Mouse (Mus musculus): ENCODE measurements at regions not wholly inside any gene's neighbourhood (a gene's known extent, or its start where the extent isn't known, plus 50 kb on each side); places are given as distances from the start of the nearest gene placed in this dataset.

- DNase-seq (ENCODE audit: low spot score) = no peak
Observed at GRCm38 (mm10) chr11:63396386-63396785, 267.6 kb downstream of the Pmp22 start.

GRCm38 (mm10) chr11:63402741-63403140 lies 274.0 kb downstream of the Pmp22 start:
- no peak for DNase-seq (ENCODE audit: low spot score)

- DNase-seq (ENCODE audit: low spot score) = peak; percentile 57
Observed at GRCm38 (mm10) chr11:63404719-63405118, 275.9 kb downstream of the Pmp22 start.

DNA sequence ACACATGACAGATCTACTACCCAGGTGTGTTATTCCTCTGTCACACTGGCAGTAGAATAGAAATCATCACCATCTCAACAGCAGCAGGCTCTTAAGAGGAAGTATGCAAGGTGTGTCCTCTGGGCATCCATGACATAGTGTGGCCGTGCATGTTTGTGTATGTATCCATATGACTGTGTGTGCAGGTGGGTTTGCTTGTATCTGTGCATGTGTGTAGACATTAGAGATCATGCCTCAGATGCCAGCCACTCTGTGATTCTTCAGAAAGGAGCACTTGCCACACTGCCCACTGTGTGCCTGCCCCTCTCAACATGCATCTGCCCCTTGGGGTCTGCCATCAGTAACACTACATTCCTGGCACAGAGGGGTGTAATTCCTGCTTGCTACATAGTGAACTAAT lies 280.6 kb downstream of the Pmp22 start:
- no peak for DNase-seq (ENCODE audit: low spot score)

- no peak for DNase-seq (ENCODE audit: low spot score)
Observed at GRCm38 (mm10) chr11:63410921-63411320, 282.1 kb downstream of the Pmp22 start.

GRCm38 (mm10) chr11:63412364-63412991 lies 283.7 kb downstream of the Pmp22 start:
- no peak for DNase-seq (ENCODE audit: low spot score)

DNA sequence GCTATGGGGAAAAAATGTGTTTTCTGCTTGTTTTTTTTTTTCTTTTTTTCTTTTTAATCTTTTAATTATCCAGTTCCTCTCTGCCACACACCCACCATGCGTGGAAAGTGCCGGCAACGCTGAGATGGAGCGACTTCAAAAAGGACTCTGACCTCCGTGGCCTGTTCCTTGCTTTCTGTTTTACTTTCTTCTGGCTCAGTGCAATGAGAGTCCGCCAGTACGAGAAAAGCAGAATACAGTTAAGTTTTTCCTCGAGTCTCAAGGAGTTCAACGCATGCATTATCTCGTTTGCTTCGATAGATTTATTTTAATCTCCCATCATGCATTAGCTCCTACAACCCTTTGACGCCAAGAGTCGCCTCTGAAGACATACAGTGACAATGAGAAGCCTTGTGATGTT lies 284.3 kb downstream of the Pmp22 start:
- no peak for DNase-seq (ENCODE audit: low spot score)

GRCm38 (mm10) chr11:63413621-63414020 lies 284.8 kb downstream of the Pmp22 start:
- no peak for DNase-seq (ENCODE audit: low spot score)

DNA sequence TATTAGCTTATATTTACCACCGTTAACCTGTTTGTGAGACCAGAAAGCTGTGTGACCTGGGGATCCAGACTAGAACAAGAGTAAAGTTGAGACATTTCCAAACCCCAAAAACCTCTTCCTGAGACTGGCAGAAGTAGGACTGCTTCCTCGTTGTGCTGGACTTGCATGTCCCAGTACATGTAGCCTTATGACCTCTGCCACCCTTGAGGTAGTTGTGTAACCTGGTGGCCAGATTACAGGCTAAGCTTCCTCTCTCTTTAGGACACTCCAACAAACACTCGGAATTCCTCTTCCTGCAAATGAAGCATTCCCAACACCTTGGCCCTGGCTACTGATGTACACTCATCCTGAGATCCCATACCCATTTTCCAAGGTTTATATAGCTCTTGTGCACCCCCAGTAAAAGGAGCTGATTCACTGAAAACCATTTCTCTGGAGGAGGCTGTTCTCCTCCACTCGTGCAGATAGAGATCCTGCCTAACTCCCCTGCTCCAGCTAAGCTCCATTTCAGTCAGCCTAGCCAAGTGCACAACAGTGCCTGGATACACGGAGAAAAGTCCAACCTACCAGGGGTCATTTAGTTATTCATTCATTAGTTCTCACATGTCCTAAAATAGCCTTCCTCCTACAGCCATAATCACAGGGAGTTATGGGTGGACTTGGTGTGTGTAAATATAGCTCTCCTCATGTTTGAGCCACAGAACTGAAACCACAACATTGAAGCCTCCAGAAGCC lies 289.4 kb downstream of the Pmp22 start:
- DNase-seq (ENCODE audit: low spot score) = no peak

- no peak for DNase-seq (ENCODE audit: low spot score)
Observed at GRCm38 (mm10) chr11:63420341-63420740, 291.6 kb downstream of the Pmp22 start.

DNA sequence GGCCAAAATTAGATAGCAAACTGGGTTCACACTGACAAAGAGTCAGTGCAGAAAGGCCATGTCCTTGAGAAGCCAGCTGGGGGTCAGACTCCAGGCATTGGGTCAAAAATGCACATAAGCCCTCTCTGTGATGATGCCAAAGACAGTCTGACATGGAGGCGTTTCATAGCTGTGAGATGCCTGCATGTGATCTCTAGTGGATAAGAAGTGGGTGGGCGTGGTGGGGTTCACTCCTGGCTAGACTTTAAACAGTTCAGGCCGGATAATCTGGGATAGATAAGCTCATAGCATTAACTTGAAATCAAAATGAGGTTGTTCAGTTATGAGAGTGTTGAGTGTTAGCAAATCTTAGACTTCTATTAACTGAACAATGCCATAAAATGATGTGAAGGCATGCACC lies 293.3 kb downstream of the Pmp22 start:
- no peak for DNase-seq (ENCODE audit: low spot score)

DNA sequence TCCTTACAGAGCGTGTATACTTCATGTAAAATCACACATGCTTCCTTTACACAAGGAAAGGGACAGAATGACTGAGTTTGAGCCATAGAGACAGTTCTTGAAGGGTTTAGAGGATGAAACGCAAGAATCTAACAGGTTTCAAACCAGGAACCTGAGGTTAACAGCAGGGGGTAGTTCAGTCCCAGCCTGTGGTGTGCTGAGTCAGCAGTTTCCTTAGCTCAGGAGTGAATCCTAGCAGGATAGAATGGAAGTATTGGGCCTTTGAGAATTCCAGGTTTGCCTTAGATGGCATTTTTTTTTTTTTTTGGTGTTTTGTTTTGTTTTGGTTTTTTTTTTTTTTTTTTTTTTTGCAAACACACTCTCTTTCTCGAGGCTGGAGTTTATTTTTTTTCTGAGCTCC lies 295.5 kb downstream of the Pmp22 start:
- DNase-seq (ENCODE audit: low spot score) = no peak

DNA sequence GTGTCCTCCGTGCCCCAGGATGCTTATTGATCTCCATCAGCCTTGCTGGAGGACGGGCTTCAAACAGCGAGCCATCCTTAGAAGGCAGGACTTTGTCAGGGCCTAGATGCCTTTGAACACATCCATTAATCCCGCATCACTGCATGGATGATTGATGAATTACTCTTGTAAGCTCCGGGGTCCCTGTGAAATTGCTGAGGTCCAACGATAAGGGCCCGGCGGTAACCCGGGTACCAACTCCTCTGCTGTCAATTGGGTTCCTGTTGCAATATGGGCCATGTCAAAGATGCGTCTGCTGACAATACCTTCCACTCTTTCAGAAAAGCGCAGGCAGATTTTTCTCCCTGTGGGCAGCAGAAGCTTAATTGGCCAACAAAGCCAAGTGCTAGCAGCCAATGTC lies 297.0 kb downstream of the Pmp22 start:
- DNase-seq (ENCODE audit: low spot score) = no peak

DNA sequence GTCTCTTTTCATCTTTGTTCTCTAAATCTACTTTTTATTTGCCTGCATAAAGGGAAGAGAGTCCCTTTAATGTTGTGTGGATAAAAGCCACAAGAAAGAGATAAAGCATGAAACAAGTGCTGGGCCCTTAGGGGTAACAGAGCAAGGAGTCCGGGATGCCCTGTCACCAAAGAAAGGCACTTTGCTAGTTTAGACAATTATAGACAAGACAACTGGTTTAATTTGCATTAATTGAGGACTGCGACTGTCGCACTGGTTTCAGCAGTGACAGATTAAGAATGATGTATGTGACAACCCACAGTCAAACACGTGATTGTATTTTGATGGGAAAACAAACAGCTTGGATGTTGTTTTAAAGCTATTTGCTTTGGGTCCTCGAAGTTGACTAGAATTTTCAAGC lies 325.0 kb downstream of the Pmp22 start:
- DNase-seq (ENCODE audit: low spot score) = no peak

DNA sequence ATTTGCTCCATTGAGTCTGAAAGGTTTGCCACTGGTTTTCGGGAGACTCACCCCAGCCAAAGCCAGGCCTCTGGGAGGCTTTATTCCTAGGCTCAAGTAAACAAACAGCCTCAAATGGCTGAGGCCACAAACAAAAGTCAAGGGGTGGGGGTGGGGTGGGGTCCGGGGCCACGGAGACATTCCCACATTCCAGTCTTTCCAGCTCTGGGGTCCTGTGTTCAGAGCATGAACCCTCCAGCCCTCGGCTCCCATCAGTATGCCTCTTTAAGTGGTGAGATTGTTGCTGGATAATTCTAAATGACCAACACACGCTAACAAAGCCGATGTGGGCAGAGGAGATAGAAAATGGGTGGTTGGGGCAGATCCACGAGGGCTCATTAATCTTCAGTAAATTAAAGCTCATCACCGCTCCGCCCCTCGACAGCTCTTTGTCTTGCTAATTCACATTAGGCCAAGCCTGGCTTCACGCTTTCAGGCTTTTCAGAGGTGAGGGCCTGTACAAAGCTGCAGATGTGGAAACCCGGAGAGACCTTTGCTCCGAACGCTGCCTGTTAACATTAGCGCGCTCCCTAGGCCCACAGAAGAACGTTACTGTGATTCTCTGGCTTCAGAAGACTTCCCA lies 326.2 kb downstream of the Pmp22 start:
- no peak for DNase-seq (ENCODE audit: low spot score)

DNA sequence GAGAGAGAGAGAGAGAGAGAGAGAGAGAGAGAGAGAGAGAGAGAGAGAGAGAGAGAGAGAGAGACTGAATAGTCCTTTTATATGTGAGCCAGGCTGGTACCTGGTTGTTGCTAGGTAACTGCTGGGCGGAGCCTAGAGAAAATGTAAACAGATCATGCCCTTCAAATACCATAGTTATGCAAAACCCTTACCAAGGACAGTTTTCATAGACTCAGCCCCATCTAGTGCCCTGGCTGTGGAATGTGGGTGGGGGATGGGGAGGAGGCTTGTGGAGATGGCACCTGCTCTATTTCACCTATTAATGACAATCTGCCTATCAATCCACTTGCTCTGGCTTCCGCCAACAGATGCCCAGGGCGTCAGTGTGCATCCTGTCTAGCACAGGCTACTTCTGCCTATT lies 327.6 kb downstream of the Pmp22 start:
- no peak for DNase-seq (ENCODE audit: low spot score)

DNA sequence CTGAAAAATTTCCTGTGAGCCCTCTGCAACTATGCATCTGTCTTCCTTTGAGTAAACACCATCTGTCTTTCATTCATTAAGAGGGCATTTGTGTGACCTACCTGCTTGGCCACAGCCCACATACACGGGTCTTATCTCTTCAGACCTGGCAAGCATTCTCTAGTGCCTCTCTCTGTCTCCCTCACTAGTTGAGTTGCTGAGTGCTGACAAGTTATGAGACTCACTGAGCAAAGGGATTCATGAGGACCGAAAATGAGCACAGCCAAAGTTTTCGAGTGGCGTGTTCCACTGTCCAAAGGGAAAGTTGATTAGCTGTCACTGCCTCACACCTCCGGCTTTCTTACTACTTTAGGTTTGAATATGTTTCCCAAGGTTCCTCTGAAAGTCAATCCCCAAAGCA lies 328.5 kb downstream of the Pmp22 start:
- no peak for DNase-seq (ENCODE audit: low spot score)

DNA sequence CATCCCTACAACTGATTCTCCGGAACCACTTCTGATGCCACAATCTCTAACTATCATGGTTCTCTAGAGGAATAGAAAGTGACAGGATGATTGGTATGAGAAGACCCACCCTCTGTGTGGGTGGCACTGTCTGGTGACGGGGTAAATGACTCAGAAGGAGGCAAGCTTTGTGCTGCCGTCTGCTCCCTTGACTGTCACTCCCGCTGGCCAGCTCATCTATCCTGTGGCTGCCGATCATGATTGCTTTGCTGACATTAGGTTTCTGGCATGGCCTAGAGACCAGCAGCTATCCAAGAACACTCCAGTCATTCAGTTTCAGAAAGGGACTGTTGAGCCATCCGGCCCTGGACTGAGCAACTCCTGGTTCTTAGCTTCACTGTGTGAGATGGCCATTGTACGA lies 331.4 kb downstream of the Pmp22 start:
- DNase-seq (ENCODE audit: low spot score) = no peak

DNA sequence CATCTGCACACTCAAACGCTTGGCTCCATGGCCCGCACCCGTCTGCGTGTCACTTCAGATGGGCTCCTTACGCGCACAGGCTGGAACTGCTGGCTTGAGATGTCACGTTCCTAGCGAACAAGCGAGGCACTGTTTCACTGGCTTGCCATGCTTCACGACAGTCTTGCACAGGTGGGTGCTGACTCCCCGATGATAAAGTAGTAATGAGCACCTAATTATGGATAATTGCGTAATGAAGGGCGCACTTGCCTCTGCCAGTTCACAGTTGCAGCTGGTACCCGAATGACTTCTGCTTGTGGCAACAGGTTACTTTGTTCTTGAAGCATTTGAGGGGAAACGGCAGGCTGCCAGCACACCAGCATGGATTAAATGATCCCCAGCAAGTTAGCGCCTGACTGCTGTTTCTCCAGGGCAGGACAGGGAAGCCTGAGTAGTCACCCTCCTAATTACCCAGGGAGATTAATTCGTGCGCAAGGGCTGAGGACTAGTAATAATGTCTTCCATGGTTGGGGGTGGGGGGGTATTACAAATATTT lies 335.1 kb downstream of the Pmp22 start:
- no peak for DNase-seq (ENCODE audit: low spot score)

- DNase-seq (ENCODE audit: low spot score) = no peak
Observed at GRCm38 (mm10) chr11:63465941-63466340, 337.2 kb downstream of the Pmp22 start.

- DNase-seq (ENCODE audit: low spot score) = no peak
Observed at GRCm38 (mm10) chr11:63466541-63466940, 337.8 kb downstream of the Pmp22 start.

- no peak for DNase-seq (ENCODE audit: low spot score)
Observed at GRCm38 (mm10) chr11:63474831-63475230, 346.0 kb downstream of the Pmp22 start.

DNA sequence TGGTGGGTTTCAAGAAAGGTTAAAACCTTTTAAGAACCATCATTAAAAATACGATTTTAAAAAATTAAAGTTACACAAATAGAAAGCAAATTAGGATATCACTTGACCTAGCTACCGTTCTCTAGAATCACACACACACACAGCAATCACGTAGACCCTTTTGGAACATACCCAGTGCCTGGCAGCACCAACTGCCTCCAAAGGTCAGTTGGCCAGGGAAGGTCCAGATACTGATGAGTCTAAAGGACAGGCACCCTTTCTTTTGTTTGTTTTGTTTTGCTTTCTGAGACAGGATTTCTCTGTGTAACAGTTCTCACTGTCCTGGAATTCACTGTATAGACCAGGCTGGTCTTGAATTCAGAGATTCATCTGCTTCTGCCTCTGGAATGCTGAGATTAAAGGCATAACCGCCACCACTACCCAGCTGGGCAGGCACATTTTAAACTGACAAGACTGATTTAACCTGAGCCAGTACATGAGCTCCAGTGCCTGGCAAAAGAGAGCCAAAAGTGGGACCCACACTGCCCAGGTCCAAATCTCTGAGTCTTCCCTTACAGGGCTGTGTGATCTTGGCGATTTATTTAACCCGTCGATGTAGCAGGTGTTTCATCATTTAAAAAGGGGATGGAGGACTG lies 353.0 kb downstream of the Pmp22 start:
- no peak for DNase-seq (ENCODE audit: low spot score)

Measured in ovary, postnatal 10 days (tissue).